Comparison of ENCODE assay signal across 8 mouse cellular contexts in the genomic region with DNA sequence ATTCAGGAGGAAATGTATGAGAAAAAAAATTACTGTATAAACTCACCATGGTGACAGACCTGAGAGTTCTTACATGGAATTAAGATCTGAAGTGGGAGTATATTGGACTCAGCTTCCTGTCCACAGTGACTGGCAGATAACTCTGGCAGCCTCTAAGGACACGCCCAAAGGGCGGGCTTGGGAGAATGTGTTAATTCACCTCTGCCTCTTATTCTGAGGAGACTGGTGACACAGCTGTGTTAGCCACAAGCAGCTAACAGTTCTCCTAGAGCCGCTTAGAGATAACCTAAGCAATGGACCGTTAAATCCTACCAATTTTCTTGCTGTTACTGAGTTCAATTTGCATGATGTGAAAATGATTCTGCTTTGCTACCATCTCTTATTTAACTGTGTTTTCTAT.
DNase-seq lines count a peak whose midpoint lies in the region; ATAC-seq lines count a peak whose summit lies in the region.

No protein-coding gene starts in this region.

- no peak overlapping the region for H3K27ac ChIP-seq in kidney, embryonic 15.5 days
- H3K27ac ChIP-seq in heart, embryonic 16.5 days (ENCODE audit: low read length), result peak overlapping the region; percentile 27

- no peaks in the 10 kb centered on the region for H3K9me3 ChIP-seq in kidney, embryonic 15.5 days (replicated peaks)
- H3K9me3 ChIP-seq in heart, embryonic 16.5 days (replicated peaks; ENCODE audit: control insufficient read depth, low read length), result no peaks in the 10 kb centered on the region

- no peak overlapping the region for H3K4me2 ChIP-seq in kidney, embryonic 15.5 days
- no peak overlapping the region for H3K4me2 ChIP-seq in heart, embryonic 16.5 days (ENCODE audit: low read depth, low read length)

- 41% methylated on average over 4 of the region's 4 CpGs for WGBS in kidney, embryonic 15.5 days
- 12% methylated on average over 4 of the region's 4 CpGs for WGBS in heart, embryonic 16.5 days

- ATAC-seq in kidney, embryonic 15.5 days (replicated peaks; ENCODE audit: low FRiP score), result peak; percentile 74; the same call in 1 of the 2 replicates
- ATAC-seq in heart, embryonic 16.5 days (replicated peaks; ENCODE audit: extremely low read depth, insufficient read depth, low FRiP score), result peak; percentile 77

- H3K4me1 ChIP-seq in kidney, embryonic 15.5 days, result 0 out of 2 replicates have a peak, but pooled peaks cover 5% of the 10 kb centered on the region
- H3K4me1 ChIP-seq in heart, embryonic 16.5 days (ENCODE audit: control insufficient read depth, insufficient read depth, low read length), result peaks cover 32% of the 10 kb centered on the region

- DNase-seq in kidney, adult 11 months, result no peak
- peak; percentile 78 for DNase-seq in c-Kit-negative CD71-positive TER-119-positive erythroid progenitor cells, embryonic 14.5 days (ENCODE audit: low read depth, low spot score)
- DNase-seq in lung, postnatal 10 days, result peak; percentile 56
- no peak for DNase-seq in right cerebral cortex, postnatal 36 days (ENCODE audit: low spot score in 2 of 2)
- DNase-seq in frontal cortex, postnatal 14 days (ENCODE audit: low spot score in 2 of 2), result no peak
- no peak for DNase-seq in layer of hippocampus, adult 9-11 months

- peaks cover 23% of the 10 kb centered on the region; the same call in 1 of the 2 replicates for H3K36me3 ChIP-seq in kidney, embryonic 15.5 days
- peaks cover 7% of the 10 kb centered on the region; the same call in 1 of the 2 replicates for H3K36me3 ChIP-seq in heart, embryonic 16.5 days (ENCODE audit: control insufficient read depth, insufficient read depth)

- H3K27me3 ChIP-seq in kidney, embryonic 15.5 days, result no peaks in the 10 kb centered on the region
- no peaks in the 10 kb centered on the region for H3K27me3 ChIP-seq in heart, embryonic 16.5 days (ENCODE audit: control insufficient read depth, insufficient read depth, low read length)

- H3K9ac ChIP-seq in kidney, embryonic 15.5 days, result no peak overlapping the region
- no peak overlapping the region for H3K9ac ChIP-seq in heart, embryonic 16.5 days (ENCODE audit: low read length)

- no peak overlapping the region for H3K4me3 ChIP-seq in kidney, embryonic 15.5 days (replicated peaks)
- H3K4me3 ChIP-seq in heart, embryonic 16.5 days (ENCODE audit: low read length), result no peak overlapping the region

Comparison
In these comparisons a context has a peak if more than half of its experiments do, and no peak if none do; other contexts are left out.
1. DNase-seq: peak in c-Kit-negative CD71-positive TER-119-positive erythroid progenitor cells, embryonic 14.5 days (single experiment) and lung, postnatal 10 days (single experiment); none in kidney, adult 11 months (single experiment), right cerebral cortex, postnatal 36 days (0 of 2), frontal cortex, postnatal 14 days (0 of 2) and layer of hippocampus, adult 9-11 months (single experiment).